In the genomic region with DNA sequence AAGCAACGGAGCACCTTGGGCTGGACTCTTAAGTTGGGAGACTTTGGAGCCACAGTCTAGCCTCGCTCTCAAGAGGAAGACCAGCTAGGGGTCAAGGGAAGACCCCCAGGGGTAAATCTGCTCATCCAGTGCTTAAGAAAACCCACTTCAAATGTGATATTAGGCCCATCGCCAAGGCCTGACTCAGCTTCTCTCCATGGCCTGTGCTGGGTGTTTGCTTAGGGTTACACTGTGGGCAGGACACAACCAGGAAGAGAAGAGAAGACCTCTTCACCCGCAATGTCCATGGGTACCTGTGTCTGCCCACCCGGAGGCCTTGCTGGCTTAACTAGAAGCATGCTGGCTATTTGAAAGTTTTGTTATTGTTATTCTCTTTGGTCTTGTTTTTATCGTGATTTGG, we compare ENCODE assay signal across 17 mouse cellular contexts.
DNase-seq lines count a peak whose midpoint lies in the region; ATAC-seq and TF ChIP-seq lines count a peak whose summit lies in the region.
"Had no signal": no experiment of that assay in that cellular context is flagged by ENCODE, and none has a peak within 500 bp of the region (broad histone marks: within the 10 kb centered on the region; RNA-seq: fewer than 3 reads in every experiment).

No protein-coding gene starts in this region.

- H3K4me1 ChIP-seq in lung, postnatal 0 days (ENCODE audit: insufficient read depth, low read depth, low read length) = peaks cover 6% of the 10 kb centered on the region; the same call in 1 of the 2 replicates
- peaks cover 4% of the 10 kb centered on the region; the same call in 1 of the 2 replicates for H3K4me1 ChIP-seq in lung, adult 2 months (ENCODE audit: control insufficient read depth, insufficient read depth, low read length)
- H3K4me1 ChIP-seq in bone marrow macrophage, adult 2 months (ENCODE audit: control insufficient read depth, insufficient read depth, low read length) = peaks cover 36% of the 10 kb centered on the region
- peaks cover 17% of the 10 kb centered on the region for H3K4me1 ChIP-seq in liver, postnatal 0 days (ENCODE audit: insufficient read depth)

- no peak overlapping the region for H3K4me3 ChIP-seq in lung, postnatal 0 days (ENCODE audit: low read depth, low read length)
- H3K4me3 ChIP-seq in lung, adult 2 months (replicated peaks; ENCODE audit: extremely low read depth, low read depth, low read length) = no peak overlapping the region
- H3K4me3 ChIP-seq in bone marrow macrophage, adult 2 months (ENCODE audit: insufficient read depth, low read length) = no peak overlapping the region
- no peak overlapping the region for H3K4me3 ChIP-seq in liver, postnatal 0 days (ENCODE audit: low read depth, low read length)
- H3K4me3 ChIP-seq: heart, embryonic 15.5 days; kidney, embryonic 15.5 days; limb, embryonic 12.5 days; stomach, embryonic 15.5 days had no signal

- ATAC-seq in lung, postnatal 0 days = no peak
- ATAC-seq in liver, postnatal 0 days = no peak
- ATAC-seq: forebrain, embryonic 16.5 days had no signal

- no peak for TF ChIP-seq POLR2A in lung, adult 2 months (IDR thresholded peaks at IDR 0.05; ENCODE audit: borderline replicate concordance, extremely low read depth, low read depth, low read length)
- TF ChIP-seq POLR2A in bone marrow macrophage, adult 2 months (IDR thresholded peaks at IDR 0.05; ENCODE audit: borderline replicate concordance, low read depth, low read length) = 0 out of 2 replicates have a peak, but pooled peaks have one; percentile 2

- no peaks in the 10 kb centered on the region for H3K36me3 ChIP-seq in lung, postnatal 0 days (ENCODE audit: insufficient read depth, low read length)
- no peaks in the 10 kb centered on the region for H3K36me3 ChIP-seq in liver, postnatal 0 days (replicated peaks; ENCODE audit: insufficient read depth, low read length)
- H3K36me3 ChIP-seq: heart, embryonic 15.5 days; kidney, embryonic 15.5 days; limb, embryonic 12.5 days; stomach, embryonic 15.5 days had no signal

- TF ChIP-seq CTCF in lung, postnatal 0 days (IDR thresholded peaks at IDR 0.05) = no peak
- TF ChIP-seq CTCF in lung, adult 2 months (IDR thresholded peaks at IDR 0.05; ENCODE audit: insufficient read depth, low read length) = no peak
- no peak for TF ChIP-seq CTCF in bone marrow macrophage, adult 2 months (IDR thresholded peaks at IDR 0.05; ENCODE audit: low read depth, low read length)
- no peak for TF ChIP-seq CTCF in liver, postnatal 0 days (IDR thresholded peaks at IDR 0.05; ENCODE audit: low read depth)

- no peak for DNase-seq in lung, postnatal 0 days (ENCODE audit: low spot score)
- DNase-seq in lung, adult 2 months = no peak
- DNase-seq in NIH3T3 (ENCODE audit: low read depth) = peak; percentile 68
- DNase-seq in liver, postnatal 0 days = no peak
- no peak for DNase-seq in frontal cortex, postnatal 10 days (ENCODE audit: low spot score in 2 of 2)
- DNase-seq in right cerebral cortex, adult 18-20 months = no peak
- no peak for DNase-seq in gastrocnemius, postnatal 36 days
- DNase-seq: cerebellum, postnatal 10 days; gastrocnemius, postnatal 25 days had no signal

- no peak overlapping the region for H3K4me2 ChIP-seq in lung, postnatal 0 days (replicated peaks; ENCODE audit: low read depth, low read length)
- no peak overlapping the region for H3K4me2 ChIP-seq in liver, postnatal 0 days (ENCODE audit: low read depth, low read length)
- H3K4me2 ChIP-seq: heart, embryonic 15.5 days; hindbrain, embryonic 14.5 days; kidney, embryonic 15.5 days; limb, embryonic 12.5 days; stomach, embryonic 15.5 days had no signal

- H3K9me3 ChIP-seq in lung, postnatal 0 days (ENCODE audit: low read length) = no peaks in the 10 kb centered on the region
- H3K9me3 ChIP-seq in liver, postnatal 0 days (ENCODE audit: low read length) = no peaks in the 10 kb centered on the region
- H3K9me3 ChIP-seq: heart, embryonic 15.5 days; kidney, embryonic 15.5 days; limb, embryonic 12.5 days; stomach, embryonic 15.5 days had no signal

- intact Hi-C loops in gastrocnemius, postnatal 36 days (cut with DNase I) = no loop called here

- H3K27ac ChIP-seq in lung, postnatal 0 days (ENCODE audit: low read length) = peak overlapping the region; percentile 28; the same call in 1 of the 2 replicates
- H3K27ac ChIP-seq in bone marrow macrophage, adult 2 months (ENCODE audit: insufficient read depth, low read depth, low read length) = peak overlapping the region; percentile 92
- peak overlapping the region; percentile 3; the same call in 1 of the 2 replicates for H3K27ac ChIP-seq in liver, postnatal 0 days (ENCODE audit: low read depth)
- H3K27ac ChIP-seq: heart, embryonic 15.5 days; hindbrain, embryonic 14.5 days; kidney, embryonic 15.5 days; limb, embryonic 12.5 days had no signal

- no peaks in the 10 kb centered on the region for H3K27me3 ChIP-seq in lung, postnatal 0 days (replicated peaks; ENCODE audit: insufficient read depth, low read length)
- no peaks in the 10 kb centered on the region for H3K27me3 ChIP-seq in liver, postnatal 0 days (ENCODE audit: insufficient read depth, low read length)
- H3K27me3 ChIP-seq: CH12.LX; heart, embryonic 15.5 days; kidney, embryonic 15.5 days; limb, embryonic 12.5 days; stomach, embryonic 15.5 days had no signal

- WGBS in lung, postnatal 0 days = 84% methylated on average over 6 of the region's 6 CpGs
- WGBS in lung, adult 2 months = 80% methylated on average over 6 of the region's 6 CpGs
- WGBS in liver, postnatal 0 days (ENCODE audit: insufficient replicate concordance) = 73% methylated on average over 6 of the region's 6 CpGs

- TF ChIP-seq EP300 in lung, postnatal 0 days (IDR thresholded peaks at IDR 0.05) = no peak
- TF ChIP-seq EP300 in liver, postnatal 0 days (IDR thresholded peaks at IDR 0.05; ENCODE audit: low read depth) = no peak

- H3K9ac ChIP-seq in lung, postnatal 0 days (replicated peaks; ENCODE audit: low read depth) = no peak overlapping the region
- no peak overlapping the region for H3K9ac ChIP-seq in liver, postnatal 0 days (replicated peaks)
- H3K9ac ChIP-seq: heart, embryonic 15.5 days; hindbrain, embryonic 14.5 days; kidney, embryonic 15.5 days; limb, embryonic 12.5 days; stomach, embryonic 15.5 days had no signal

Comparison
In these comparisons a context has a peak if more than half of its experiments do, and no peak if none do; other contexts are left out.
1. H3K27ac ChIP-seq: peak in every context shown above with its lines; median percentile 92 in bone marrow macrophage, adult 2 months; 28 in lung, postnatal 0 days; 3 in liver, postnatal 0 days.